Mouse (Mus musculus): Measurements from ENCODE around the gene Rbm8a. TPM values are rescaled to one million over a fixed set of nuclear protein-coding genes. Genes with fewer than 3 reads are reported as not detected.
"Not testable (repeated sequence)": the region's sequence is repeated elsewhere in the genome, so short reads cannot be mapped to it uniquely, and the experiment has no call there.

The Rbm8a gene
- total RNA-seq, 2 experiments from 2014 or later = 108 to 189 TPM

- not testable (repeated sequence) for ATAC-seq (replicated peaks; ENCODE audit: low FRiP score, low TSS enrichment, poor library complexity, severe bottlenecking)
Observed at GRCm38 (mm10) chr3:96665732-96666363, 36.1 kb downstream of the Rbm8a start.

- no peak for ATAC-seq (replicated peaks; ENCODE audit: low FRiP score, low TSS enrichment, poor library complexity, severe bottlenecking)
Observed at GRCm38 (mm10) chr3:96666916-96667315, 37.2 kb downstream of the Rbm8a start.

GRCm38 (mm10) chr3:96667316-96667715 is 37.6 kb downstream of the Rbm8a start:
- no peak for ATAC-seq (replicated peaks; ENCODE audit: low FRiP score, low TSS enrichment, poor library complexity, severe bottlenecking)

GRCm38 (mm10) chr3:96668424-96669067 is 38.8 kb downstream of the Rbm8a start:
- ATAC-seq (replicated peaks; ENCODE audit: low FRiP score, low TSS enrichment, poor library complexity, severe bottlenecking) = no peak

- ATAC-seq (replicated peaks; ENCODE audit: low FRiP score, low TSS enrichment, poor library complexity, severe bottlenecking) = peak; percentile 97
Observed at GRCm38 (mm10) chr3:96669727-96670468, 40.2 kb downstream of the Rbm8a start, which contains the start of gene Ankrd35. TSS of gene Ankrd35 (plus strand) at chr3:96670131.

GRCm38 (mm10) chr3:96671519-96671918 is 41.8 kb downstream of the Rbm8a start:
- no peak for ATAC-seq (replicated peaks; ENCODE audit: low FRiP score, low TSS enrichment, poor library complexity, severe bottlenecking)

GRCm38 (mm10) chr3:96673514-96673913 is 43.8 kb downstream of the Rbm8a start:
- no peak for ATAC-seq (replicated peaks; ENCODE audit: low FRiP score, low TSS enrichment, poor library complexity, severe bottlenecking)

- no peak for ATAC-seq (replicated peaks; ENCODE audit: low FRiP score, low TSS enrichment, poor library complexity, severe bottlenecking)
Observed at GRCm38 (mm10) chr3:96674442-96674841, 44.7 kb downstream of the Rbm8a start.

- ATAC-seq (replicated peaks; ENCODE audit: low FRiP score, low TSS enrichment, poor library complexity, severe bottlenecking) = no peak
Observed at GRCm38 (mm10) chr3:96675171-96675570, 45.4 kb downstream of the Rbm8a start.

GRCm38 (mm10) chr3:96675690-96676089 is 46.0 kb downstream of the Rbm8a start:
- ATAC-seq (replicated peaks; ENCODE audit: low FRiP score, low TSS enrichment, poor library complexity, severe bottlenecking) = no peak

GRCm38 (mm10) chr3:96678456-96678855 is 48.7 kb downstream of the Rbm8a start:
- ATAC-seq (replicated peaks; ENCODE audit: low FRiP score, low TSS enrichment, poor library complexity, severe bottlenecking) = no peak

- ATAC-seq (replicated peaks; ENCODE audit: low FRiP score, low TSS enrichment, poor library complexity, severe bottlenecking) = peak; percentile 42
Observed at GRCm38 (mm10) chr3:96679159-96679674, 49.5 kb downstream of the Rbm8a start.

GRCm38 (mm10) chr3:96680269-96680956 is 50.7 kb downstream of the Rbm8a start:
- ATAC-seq (replicated peaks; ENCODE audit: low FRiP score, low TSS enrichment, poor library complexity, severe bottlenecking) = no peak; the same call in 1 of the 2 replicates

Other genes starting within 250 kb of the Rbm8a start
- not detected in 2 replicates for gene BC107364, start 177.6 kb upstream of the Rbm8a start, total RNA-seq (2014; fragmentation: Nextera tagmentation)
- not detected in 2 replicates for gene BC107364, start 177.6 kb upstream of the Rbm8a start, total RNA-seq (2017)
- gene Hfe2, start 104.8 kb upstream of the Rbm8a start, total RNA-seq (2014; fragmentation: Nextera tagmentation) = not detected in 2 replicates
- not detected in 2 replicates for gene Hfe2, start 104.8 kb upstream of the Rbm8a start, total RNA-seq (2017)
- gene Txnip, start 72.0 kb upstream of the Rbm8a start, total RNA-seq (2014; fragmentation: Nextera tagmentation) = 257 and 274 TPM in 2 replicates
- 121 and 224 TPM in 2 replicates for gene Txnip, start 72.0 kb upstream of the Rbm8a start, total RNA-seq (2017)
- not detected in 2 replicates for gene Gm16253, start 52.9 kb upstream of the Rbm8a start, total RNA-seq (2014; fragmentation: Nextera tagmentation)
- not detected in 2 replicates for gene Gm16253, start 52.9 kb upstream of the Rbm8a start, total RNA-seq (2017)
- gene Polr3gl, start 35.8 kb upstream of the Rbm8a start, total RNA-seq (2014; fragmentation: Nextera tagmentation) = 18.4 and 38.1 TPM in 2 replicates
- 56.0 and 72.8 TPM in 2 replicates for gene Polr3gl, start 35.8 kb upstream of the Rbm8a start, total RNA-seq (2017)
- not detected in 2 replicates for gene Ankrd34a, start 33.3 kb upstream of the Rbm8a start, total RNA-seq (2014; fragmentation: Nextera tagmentation)
- gene Ankrd34a, start 33.3 kb upstream of the Rbm8a start, total RNA-seq (2017) = not detected in 2 replicates
- 0.25 and 0.72 TPM in 2 replicates for gene Lix1l, start 28.8 kb upstream of the Rbm8a start, total RNA-seq (2014; fragmentation: Nextera tagmentation)
- 0.72 and 0.94 TPM in 2 replicates for gene Lix1l, start 28.8 kb upstream of the Rbm8a start, total RNA-seq (2017)
- gene Pex11b, start 5.4 kb downstream of the Rbm8a start, total RNA-seq (2014; fragmentation: Nextera tagmentation) = 23.1 and 49.5 TPM in 2 replicates
- 9.7 and 17.3 TPM in 2 replicates for gene Pex11b, start 5.4 kb downstream of the Rbm8a start, total RNA-seq (2017)
- gene Gm42957, start 5.5 kb downstream of the Rbm8a start, total RNA-seq (2014; fragmentation: Nextera tagmentation) = 0.50 and 0.67 TPM in 2 replicates
- gene Gm42957, start 5.5 kb downstream of the Rbm8a start, total RNA-seq (2017) = 0.30 TPM in 1 of 2 replicates, not detected in the other
- 0.10 and 4.4 TPM in 2 replicates for gene Itga10, start 15.7 kb downstream of the Rbm8a start, total RNA-seq (2014; fragmentation: Nextera tagmentation)
- gene Itga10, start 15.7 kb downstream of the Rbm8a start, total RNA-seq (2017) = 0.08 and 0.28 TPM in 2 replicates
- 0.17 TPM in 1 of 2 replicates, not detected in the other for gene Ankrd35, start 40.2 kb downstream of the Rbm8a start, total RNA-seq (2014; fragmentation: Nextera tagmentation)
- 0.11 TPM in 1 of 2 replicates, not detected in the other for gene Ankrd35, start 40.2 kb downstream of the Rbm8a start, total RNA-seq (2017)
- gene Pias3, start 66.5 kb downstream of the Rbm8a start, total RNA-seq (2014; fragmentation: Nextera tagmentation) = 11.0 and 14.2 TPM in 2 replicates
- 1.7 and 2.9 TPM in 2 replicates for gene Pias3, start 66.5 kb downstream of the Rbm8a start, total RNA-seq (2017)
- gene Nudt17, start 78.6 kb downstream of the Rbm8a start, total RNA-seq (2014; fragmentation: Nextera tagmentation) = not detected in 2 replicates
- gene Nudt17, start 78.6 kb downstream of the Rbm8a start, total RNA-seq (2017) = not detected in 2 replicates
- gene Polr3c, start 97.7 kb downstream of the Rbm8a start, total RNA-seq (2014; fragmentation: Nextera tagmentation) = 37.2 and 41.7 TPM in 2 replicates
- 17.6 and 28.0 TPM in 2 replicates for gene Polr3c, start 97.7 kb downstream of the Rbm8a start, total RNA-seq (2017)
- gene Rnf115, start 97.7 kb downstream of the Rbm8a start, total RNA-seq (2014; fragmentation: Nextera tagmentation) = 35.3 and 40.0 TPM in 2 replicates
- 51.7 and 74.3 TPM in 2 replicates for gene Rnf115, start 97.7 kb downstream of the Rbm8a start, total RNA-seq (2017)
- not detected in 2 replicates for gene Pdzk1, start 199.4 kb downstream of the Rbm8a start, total RNA-seq (2014; fragmentation: Nextera tagmentation)
- gene Pdzk1, start 199.4 kb downstream of the Rbm8a start, total RNA-seq (2017) = not detected in 2 replicates
- gene Cd160, start 199.4 kb downstream of the Rbm8a start, total RNA-seq (2014; fragmentation: Nextera tagmentation) = 0.76 and 3.2 TPM in 2 replicates
- 0.46 and 2.0 TPM in 2 replicates for gene Cd160, start 199.4 kb downstream of the Rbm8a start, total RNA-seq (2017)